Mouse (Mus musculus): ENCODE results near the gene Lgals7. TPM values are rescaled to one million over a fixed set of nuclear protein-coding genes. Genes with fewer than 3 reads are reported as not detected.

Lgals7 gene
- total RNA-seq, 2 experiments from 2014 or later: 0.73 to 1.4 TPM

GRCm38 (mm10) chr7:28907195-28907594 lies 43.5 kb downstream of the Lgals7 start:
- intact Hi-C loops (cut with DNase I): no loop called here
- DNase-seq: no peak

GRCm38 (mm10) chr7:28911632-28912031 lies 48.0 kb downstream of the Lgals7 start:
- intact Hi-C loops (cut with DNase I): no loop called here
- peak; percentile 61 to 71 for DNase-seq

- no peak for DNase-seq
- intact Hi-C loops (cut with DNase I): no loop called here
Measured at GRCm38 (mm10) chr7:28913171-28913570, 49.5 kb downstream of the Lgals7 start.

Other genes with a start within 250 kb of the Lgals7 start
- not detected for gene Acp7, start 232.5 kb upstream of the Lgals7 start, total RNA-seq (2021)
- under 1 TPM in 1 of 2 experiments, not detected in 1; 0.22 TPM for gene Fbxo27, start 171.0 kb upstream of the Lgals7 start, total RNA-seq (2021)
- under 1 TPM; 0.46 to 0.53 TPM for gene Fbxo17, start 147.0 kb upstream of the Lgals7 start, total RNA-seq (2021)
- gene Mrps12, start 122.0 kb upstream of the Lgals7 start, total RNA-seq (2021): 10 to 100 TPM; 53.9 to 54.1 TPM
- 10 to 100 TPM; 14.6 to 16.3 TPM for gene Sars2, start 121.9 kb upstream of the Lgals7 start, total RNA-seq (2021)
- gene Ccer2, start 107.7 kb upstream of the Lgals7 start, total RNA-seq (2021): not detected
- gene Sirt2, start 97.1 kb upstream of the Lgals7 start, total RNA-seq (2021): 10 to 100 TPM; 85.1 to 87.0 TPM
- 10 to 100 TPM; 25.4 to 27.0 TPM for gene Nfkbib, start 96.3 kb upstream of the Lgals7 start, total RNA-seq (2021)
- 1 to 10 TPM; 1.8 to 1.9 TPM for gene Rinl, start 74.9 kb upstream of the Lgals7 start, total RNA-seq (2021)
- 100 to 1,000 TPM; 240 to 277 TPM for gene Hnrnpl, start 55.3 kb upstream of the Lgals7 start, total RNA-seq (2021)
- 1,000 to 10,000 TPM; 1,832 to 1,909 TPM for gene Ech1, start 38.6 kb upstream of the Lgals7 start, total RNA-seq (2021)
- 10 to 100 TPM; 29.4 to 48.3 TPM for gene Lgals4, start 30.0 kb upstream of the Lgals7 start, total RNA-seq (2021)
- under 1 TPM; 0.19 to 0.27 TPM for gene Capn12, start 17.6 kb downstream of the Lgals7 start, total RNA-seq (2021)
- 10 to 100 TPM; 69.4 to 81.8 TPM for gene Actn4, start 98.5 kb downstream of the Lgals7 start, total RNA-seq (2021)
- gene Eif3k, start 118.0 kb downstream of the Lgals7 start, total RNA-seq (2021): 100 to 1,000 TPM; 159 to 163 TPM
- under 1 TPM; 0.61 to 0.81 TPM for gene Map4k1, start 118.2 kb downstream of the Lgals7 start, total RNA-seq (2021)

Data from heart, postnatal 36 days (tissue).